Mouse (Mus musculus) MEL (cell line): ENCODE measurements around the gene Gm10203. TPM values are rescaled to one million over a fixed set of nuclear protein-coding genes. Genes with fewer than 3 reads are reported as not detected.
A peak's percentile ranks its signal among the peaks of the same experiment; 100 is the strongest.

Experiments used
- DNase-seq: peaks from one replicate; pipeline ENCODE4 v3.0.0; 2011; ENCODE audit warnings: low read depth, low spot score
- H3K27ac ChIP-seq: 2 replicates; pipeline ENCODE4 v1.5.1; 2012; ENCODE audit warnings: low read depth, mild to moderate bottlenecking, control low read depth, low read length, moderate library complexity; ENCODE audit not compliant: control insufficient read depth
- H3K27me3 ChIP-seq, 2 experiments: fragments of 150-350 bp in 1 of 2; sonication (generic) in 1 of 2; 2 replicates each; pipeline ENCODE4 v1.6.1; 2012; ENCODE audit warnings: low read length in 2 of 2, mild to moderate bottlenecking in 2 of 2, improper control_type of control experiment in 1 of 2, moderate library complexity in 1 of 2; ENCODE audit not compliant: insufficient read depth in 2 of 2, control insufficient read depth in 1 of 2
- H3K36me3 ChIP-seq, 2 experiments: 2 replicates each; pipeline ENCODE4 v1.6.1; 2012 to 2014; ENCODE audit warnings: low read length in 2 of 2, improper control_type of control experiment in 1 of 2, inconsistent platforms in 1 of 2, mild to moderate bottlenecking in 1 of 2; ENCODE audit not compliant: insufficient read depth in 2 of 2, control insufficient read depth in 1 of 2
- H3K4me1 ChIP-seq, 2 experiments: fragments of 150-350 bp in 1 of 2; sonication (generic) in 1 of 2; 2 replicates each; pipeline ENCODE4 v1.6.1; 2012; ENCODE audit warnings: low read length in 2 of 2, improper control_type of control experiment in 1 of 2, mild to moderate bottlenecking in 1 of 2; ENCODE audit not compliant: insufficient read depth in 2 of 2, control insufficient read depth in 1 of 2
- H3K4me3 ChIP-seq, 2 experiments: fragments of 150-350 bp in 1 of 2; sonication (generic) in 1 of 2; 2 replicates each; pipeline ENCODE4 v1.5.1; 2012; ENCODE audit warnings: low read depth in 2 of 2, low read length in 2 of 2, mild to moderate bottlenecking in 2 of 2, moderate library complexity in 2 of 2, control low read depth in 1 of 2, improper control_type of control experiment in 1 of 2; ENCODE audit not compliant: control insufficient read depth in 1 of 2, insufficient read depth in 1 of 2
- H3K79me2 ChIP-seq: 2 replicates; pipeline ENCODE4 v1.6.1; 2012; ENCODE audit warnings: mild to moderate bottlenecking, low read length, moderate library complexity; ENCODE audit not compliant: control insufficient read depth, poor library complexity, insufficient read depth
- H3K9ac ChIP-seq: 2 replicates; pipeline ENCODE4 v1.6.1; 2012; ENCODE audit warnings: low read depth, mild to moderate bottlenecking, control low read depth, low read length, moderate library complexity; ENCODE audit not compliant: control insufficient read depth, poor library complexity, severe bottlenecking
- H3K9me3 ChIP-seq: fragments of 150-350 bp; sonication (generic); replicated peaks from 2 replicates; pipeline ENCODE4 v1.6.1; 2012; ENCODE audit warnings: mild to moderate bottlenecking, low read length, improper control_type of control experiment, moderate library complexity; ENCODE audit not compliant: insufficient read depth
- BHLHE40 ChIP-seq: IDR thresholded peaks from 2 replicates; pipeline ENCODE4 v1.6.1; 2012; ENCODE audit warnings: low read depth, mild to moderate bottlenecking, inconsistent platforms, low read length, improper control_type of control experiment, borderline replicate concordance
- E2F4 ChIP-seq: IDR thresholded peaks from 2 replicates; pipeline ENCODE4 v1.6.1; 2011; ENCODE audit warnings: low read depth, low read length, improper control_type of control experiment, borderline replicate concordance
- ETS1 ChIP-seq: IDR thresholded peaks from 2 replicates; pipeline ENCODE4 v1.6.1; 2012; ENCODE audit warnings: low read depth, mild to moderate bottlenecking, inconsistent platforms, low read length, improper control_type of control experiment, moderate library complexity
- GATA1 ChIP-seq: IDR thresholded peaks from 2 replicates; pipeline ENCODE4 v1.6.1; 2011; ENCODE audit warnings: low read depth, low read length, improper control_type of control experiment
- MAX ChIP-seq: IDR thresholded peaks from 2 replicates; pipeline ENCODE4 v1.6.1; 2011; ENCODE audit warnings: low read length, improper control_type of control experiment
- MAZ ChIP-seq: IDR thresholded peaks from 2 replicates; pipeline ENCODE4 v1.6.1; 2012; ENCODE audit warnings: low read depth, mild to moderate bottlenecking, inconsistent platforms, low read length, improper control_type of control experiment
- MYB ChIP-seq: IDR thresholded peaks from 2 replicates; pipeline ENCODE4 v1.6.1; 2011; ENCODE audit warnings: mild to moderate bottlenecking, low read depth, low read length, improper control_type of control experiment
- MYC ChIP-seq: IDR thresholded peaks from 2 replicates; pipeline ENCODE4 v1.6.1; 2011; ENCODE audit warnings: low read depth, mild to moderate bottlenecking, low read length, improper control_type of control experiment, moderate library complexity
- NELFE ChIP-seq: IDR thresholded peaks from 2 replicates; pipeline ENCODE4 v1.6.1; 2011; ENCODE audit warnings: low read depth, low read length, improper control_type of control experiment
- POLR2A ChIP-seq, 2 experiments: IDR thresholded peaks; 2 replicates each; pipeline ENCODE4 v1.6.1; 2011 to 2012; ENCODE audit warnings: low read length in 2 of 2, mild to moderate bottlenecking in 2 of 2, control low read depth in 1 of 2, improper control_type of control experiment in 1 of 2, low read depth in 1 of 2, moderate library complexity in 1 of 2; ENCODE audit not compliant: control insufficient read depth in 1 of 2, insufficient read depth in 1 of 2, poor library complexity in 1 of 2
- POLR2AphosphoS2 ChIP-seq: IDR thresholded peaks from 2 replicates; pipeline ENCODE4 v1.6.1; 2011; ENCODE audit warnings: low read length, improper control_type of control experiment
- RAD21 ChIP-seq: IDR thresholded peaks from 2 replicates; pipeline ENCODE4 v1.6.1; 2011; ENCODE audit warnings: mild to moderate bottlenecking, low read depth, low read length, improper control_type of control experiment
- RCOR1 ChIP-seq: IDR thresholded peaks from 2 replicates; pipeline ENCODE4 v1.6.1; 2012; ENCODE audit warnings: low read depth, mild to moderate bottlenecking, inconsistent platforms, low read length, improper control_type of control experiment
- SIN3A ChIP-seq: IDR thresholded peaks from 2 replicates; pipeline ENCODE4 v1.6.1; 2012; ENCODE audit warnings: low read length, improper control_type of control experiment, inconsistent platforms
- SMC3 ChIP-seq: IDR thresholded peaks from 2 replicates; pipeline ENCODE4 v1.6.1; 2011; ENCODE audit warnings: low read depth, low read length, improper control_type of control experiment
- TCF12 ChIP-seq: IDR thresholded peaks from 2 replicates; pipeline ENCODE4 v1.6.1; 2014; ENCODE audit warnings: low read depth, mild to moderate bottlenecking, inconsistent platforms, low read length, improper control_type of control experiment, moderate library complexity
- UBTF ChIP-seq: IDR thresholded peaks from 2 replicates; pipeline ENCODE4 v1.6.1; 2012; ENCODE audit warnings: low read depth, mild to moderate bottlenecking, inconsistent platforms, low read length, improper control_type of control experiment, moderate library complexity, borderline replicate concordance; ENCODE audit not compliant: insufficient read depth
- ZKSCAN1 ChIP-seq: IDR thresholded peaks from 2 replicates; pipeline ENCODE4 v1.6.1; 2012; ENCODE audit warnings: low read depth, mild to moderate bottlenecking, inconsistent platforms, low read length, improper control_type of control experiment, moderate library complexity
- ZMIZ1 ChIP-seq: IDR thresholded peaks from 2 replicates; pipeline ENCODE4 v1.6.1; 2012; ENCODE audit warnings: low read depth, mild to moderate bottlenecking, inconsistent platforms, low read length, improper control_type of control experiment, moderate library complexity
- polyA plus RNA-seq, 2 experiments: library from polyadenylated mRNA; stranded (reverse) in 1 of 2; unstranded in 1 of 2; fragments of >175 nt in 1 of 2; fragments of >200 nt in 1 of 2; gene quantifications; 2 replicates each; pipeline versions ENCODE4 v1.2.1 to v1.2.4; 2012; ENCODE audit warnings: low replicate concordance in 2 of 2, low read depth in 1 of 2; ENCODE audit not compliant: insufficient read length in 2 of 2, insufficient read depth in 1 of 2, missing spikeins in 1 of 2
- total RNA-seq: library from RNA; depleted of rRNA; stranded (reverse); fragments of 300-350 nt; gene quantifications from 2 replicates; pipeline ENCODE4 v1.2.3, GENCODE M21; 2012

Gm10203 gene
- total and polyA plus RNA-seq, 3 experiments, result not detected

DNA sequence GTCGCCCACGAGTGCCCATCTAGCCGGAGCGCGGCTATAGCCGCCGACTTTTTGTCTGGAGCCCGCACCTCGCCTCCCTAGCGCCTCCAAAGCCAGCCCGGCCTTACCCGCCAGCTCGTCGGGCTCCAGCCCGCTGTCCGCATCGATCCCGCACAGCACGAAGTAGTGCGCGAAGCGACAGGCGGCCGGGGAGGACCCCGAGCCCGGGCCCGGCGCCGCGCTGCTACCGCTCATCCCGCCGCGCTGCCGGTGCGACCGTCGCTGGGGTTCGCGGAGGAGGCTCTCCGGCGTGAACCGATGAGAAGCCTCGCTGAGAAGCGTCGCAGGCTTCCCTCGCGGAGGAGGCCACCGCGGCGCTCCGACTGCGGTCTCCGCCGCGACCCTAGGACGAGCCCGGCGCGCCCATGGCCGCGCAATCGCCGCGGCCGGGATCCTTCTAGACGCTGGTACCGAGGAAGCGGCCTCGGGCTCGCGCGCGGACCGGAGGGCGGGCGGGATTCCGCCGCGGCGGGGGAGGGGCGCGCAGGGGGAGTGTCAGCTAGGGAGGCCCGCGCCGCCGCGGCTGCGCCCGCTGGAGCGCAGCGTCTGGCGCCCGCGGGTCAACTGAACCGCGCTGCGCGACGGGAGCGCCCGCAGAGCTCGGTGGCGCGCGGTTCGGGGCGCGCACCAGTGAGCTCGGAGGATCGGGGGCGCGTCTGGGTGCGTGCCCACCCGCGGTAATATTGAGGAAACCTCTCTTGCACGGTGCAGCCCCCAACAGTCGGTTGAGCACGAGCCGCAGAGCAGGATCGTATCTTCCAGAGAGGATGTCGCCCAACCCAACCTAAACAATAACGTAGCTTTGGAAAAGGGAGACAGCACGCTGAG is 28.7 kb upstream of the Gm10203 start, which contains the start of gene Dennd5b:
Gene Dennd5b, minus strand, starts transcription at position 605 of the 867 bp plus-strand sequence.
- Histone ChIP-seq H3K4me1 (no peaks in the 10 kb centered on the region), H3K79me2 (no peaks in the 10 kb centered on the region), H3K9me3 (no peaks in the 10 kb centered on the region), H3K36me3 (no peaks in the 10 kb centered on the region; a peak in 1 of 4 replicates), H3K27ac (no peak within 1 kb of the TSS), H3K27me3 (no peaks in the 10 kb centered on the region), H3K9ac (no peak within 1 kb of the TSS), H3K4me3 (no peak within 1 kb of the TSS)
- TF ChIP-seq POLR2A (IDR thresholded peaks at IDR 0.05; ENCODE audit: control insufficient read depth in 1 of 2, insufficient read depth in 1 of 2, low read depth in 1 of 2, low read length in 2 of 2, poor library complexity in 1 of 2), result 0 out of 4 replicates have a peak, but pooled peaks of 1 of the 2 experiments have one; percentile 22
- no peak for TF ChIP-seq TCF12
- no peak for DNase-seq

DNA sequence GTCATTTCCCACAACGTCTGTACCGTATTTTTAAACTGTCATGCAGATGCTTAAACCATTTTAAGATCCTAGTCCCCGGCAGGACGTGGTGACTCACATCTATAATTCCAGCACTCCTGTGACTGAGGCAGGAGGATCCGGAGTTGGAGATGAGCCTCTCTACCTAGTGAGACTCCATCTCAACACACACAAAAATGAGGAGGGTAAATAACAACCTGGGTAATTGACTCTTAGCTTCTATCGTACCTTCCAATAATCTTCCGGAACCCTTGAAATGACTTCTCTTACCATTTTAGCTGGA is 28.1 kb upstream of the Gm10203 start:
- H3K9ac ChIP-seq, result no peak overlapping the region
- no peaks in the 10 kb centered on the region for H3K4me1 ChIP-seq
- no peak for DNase-seq
- H3K27ac ChIP-seq, result no peak overlapping the region
- no peak overlapping the region for H3K4me3 ChIP-seq
- H3K79me2 ChIP-seq, result no peaks in the 10 kb centered on the region
- TF ChIP-seq NELFE, result no peak
- no peak for TF ChIP-seq E2F4
- TF ChIP-seq ETS1, result no peak
- no peak for TF ChIP-seq ZKSCAN1
- no peak for TF ChIP-seq POLR2A (IDR thresholded peaks at IDR 0.05; ENCODE audit: control insufficient read depth in 1 of 2, insufficient read depth in 1 of 2, low read depth in 1 of 2, low read length in 2 of 2, poor library complexity in 1 of 2)
- no peak for TF ChIP-seq GATA1
- no peak for TF ChIP-seq ZMIZ1
- no peak for TF ChIP-seq MAZ
- TF ChIP-seq BHLHE40, result no peak
- no peak for TF ChIP-seq RCOR1
- no peak for TF ChIP-seq MAX
- no peak for TF ChIP-seq UBTF
- TF ChIP-seq SMC3, result no peak
- TF ChIP-seq, all 39 proteins: peak for 0
- H3K27me3 ChIP-seq, result no peaks in the 10 kb centered on the region
- H3K36me3 ChIP-seq, result no peaks in the 10 kb centered on the region; a peak in 1 of 4 replicates
- no peaks in the 10 kb centered on the region for H3K9me3 ChIP-seq

DNA sequence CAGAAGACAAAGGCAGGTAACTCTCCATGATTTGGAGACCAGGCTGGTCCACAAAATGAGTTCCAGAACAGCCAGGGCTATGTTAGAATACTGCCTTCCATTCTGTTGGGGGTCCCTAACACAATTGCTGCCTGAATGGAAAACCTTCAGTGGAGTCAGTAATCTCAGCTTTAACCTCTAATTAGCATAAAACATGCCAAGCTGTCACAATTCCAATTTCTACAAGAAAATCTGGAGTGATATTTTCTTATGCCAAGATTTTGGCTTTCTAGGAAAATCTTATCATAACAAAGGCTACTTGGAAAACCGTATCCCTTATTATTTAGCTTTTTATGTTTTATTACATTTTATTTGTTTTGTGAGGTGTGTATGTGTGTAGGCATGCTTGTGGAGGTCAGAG is 26.5 kb upstream of the Gm10203 start:
- Histone ChIP-seq H3K36me3 (no peaks in the 10 kb centered on the region; a peak in 1 of 4 replicates), H3K27ac (no peak overlapping the region), H3K9me3 (no peaks in the 10 kb centered on the region), H3K79me2 (no peaks in the 10 kb centered on the region), H3K9ac (no peak overlapping the region), H3K4me3 (no peak overlapping the region), H3K27me3 (no peaks in the 10 kb centered on the region), H3K4me1 (no peaks in the 10 kb centered on the region)
- DNase-seq, result no peak
- no peak for TF ChIP-seq SMC3
- TF ChIP-seq UBTF, result no peak
- no peak for TF ChIP-seq SIN3A
- TF ChIP-seq POLR2AphosphoS2, result no peak
- no peak for TF ChIP-seq MYC
- no peak for TF ChIP-seq RAD21
- no peak for TF ChIP-seq MYB
